Mouse (Mus musculus) stomach, embryonic 16.5 days (tissue): ENCODE results near the gene Wif1. TPM values are rescaled to one million over a fixed set of nuclear protein-coding genes. Genes with fewer than 3 reads are reported as not detected.

Experiments used
- ATAC-seq: fragments of 200-750 bp; cut with Nextera tagmentation; 2 replicates; pipeline ENCODE4 v1.8.0; 2017; ENCODE audit warnings: moderate number of reproducible peaks, moderate TSS enrichment; ENCODE audit not compliant: insufficient read depth, low FRiP score
- H3K27ac ChIP-seq: fragments of 300-500 bp; sonication (generic); 2 replicates; pipeline ENCODE4 v1.5.1; 2014; ENCODE audit warnings: low read length
- H3K27me3 ChIP-seq: fragments of 300-500 bp; sonication (generic); 2 replicates; pipeline ENCODE4 v1.6.1; 2014; ENCODE audit warnings: low read length, control low read depth, mixed read lengths; ENCODE audit not compliant: control insufficient read depth, insufficient read depth
- H3K36me3 ChIP-seq: fragments of 300-500 bp; sonication (generic); 2 replicates; pipeline ENCODE4 v1.6.1; 2014; ENCODE audit warnings: low read length; ENCODE audit not compliant: control insufficient read depth, insufficient read depth
- H3K4me1 ChIP-seq: fragments of 300-500 bp; sonication (generic); 2 replicates; pipeline ENCODE4 v1.6.1; 2014; ENCODE audit warnings: low read length, control low read depth, mixed read lengths; ENCODE audit not compliant: control insufficient read depth, insufficient read depth
- H3K4me2 ChIP-seq: fragments of 300-500 bp; sonication (generic); 2 replicates; pipeline ENCODE4 v1.6.1; 2014; ENCODE audit warnings: low read depth, low read length, mixed read lengths
- H3K4me3 ChIP-seq: fragments of 300-500 bp; sonication (generic); replicated peaks from 2 replicates; pipeline ENCODE4 v1.5.1; 2014; ENCODE audit warnings: mild to moderate bottlenecking, low read length
- H3K9ac ChIP-seq: fragments of 300-500 bp; sonication (generic); 2 replicates; pipeline ENCODE4 v1.6.1; 2014; ENCODE audit warnings: low read length
- H3K9me3 ChIP-seq: fragments of 300-500 bp; sonication (generic); replicated peaks from 2 replicates; pipeline ENCODE4 v1.6.1; 2016; ENCODE audit warnings: low read length, control low read depth; ENCODE audit not compliant: control insufficient read depth
- WGBS: fragments of 180-500 bp; shearing (Covaris S2); extraction: QIAGEN DNeasy Blood & Tissue Kit; methylation state at CpG from one replicate; pipeline ENCODE4 v1.1.7; 2014; 5-methylcytosine and 5-hydroxymethylcytosine counted together
- polyA plus RNA-seq: library from polyadenylated mRNA; unstranded; fragments of >200 nt; fragmentation: Nextera tagmentation; extraction: Ambion mirVana; gene quantifications from 2 replicates; pipeline ENCODE4 v1.2.1, GENCODE M21; 2015

Wif1 gene
- 1.6 and 2.4 TPM in 2 replicates for polyA plus RNA-seq

DNA sequence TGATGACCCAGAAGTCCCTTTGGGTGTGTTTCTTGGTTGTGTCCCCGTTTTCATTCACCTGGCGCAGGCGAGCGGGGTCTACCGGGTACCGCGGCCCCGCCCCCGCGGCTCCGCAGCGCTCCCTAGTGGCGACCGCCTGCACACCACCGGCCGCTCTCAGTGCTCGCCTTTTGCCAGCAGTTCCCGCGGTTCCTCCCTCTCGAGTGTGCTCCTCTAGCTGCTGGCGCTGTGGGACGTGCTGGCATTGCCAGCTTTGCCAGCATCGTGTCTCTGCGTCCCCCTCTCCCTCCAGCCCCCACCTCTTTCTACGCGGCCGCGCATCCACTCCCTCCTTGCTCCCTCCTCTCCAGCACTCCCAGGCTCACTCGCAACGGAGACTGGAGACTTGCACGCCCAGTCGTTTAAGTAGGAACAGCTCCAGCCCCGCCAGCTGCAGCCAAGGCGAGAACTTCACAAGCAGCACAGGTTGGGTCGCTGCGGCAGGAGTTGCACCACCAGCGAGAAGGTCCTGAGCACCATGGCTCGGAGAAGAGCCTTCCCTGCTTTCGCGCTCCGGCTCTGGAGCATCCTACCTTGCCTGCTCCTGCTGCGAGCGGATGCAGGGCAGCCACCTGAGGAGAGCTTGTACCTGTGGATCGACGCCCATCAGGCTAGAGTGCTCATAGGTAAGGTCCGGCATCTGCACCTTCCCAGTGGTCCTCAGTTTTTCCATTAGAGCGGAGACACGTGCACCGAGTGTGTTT is at the start of gene Wif1:
Gene Wif1 (plus strand): TSS at position 135 of the 743 bp plus-strand sequence.
- Histone ChIP-seq H3K9ac (peak within 1 kb of the TSS; percentile 65), H3K27me3 (peaks cover 19% of the 10 kb centered on the region), H3K9me3 (no peaks in the 10 kb centered on the region), H3K4me3 (peak within 1 kb of the TSS; percentile 60), H3K27ac (no peak within 1 kb of the TSS), H3K4me1 (peaks cover 8% of the 10 kb centered on the region), H3K36me3 (no peaks in the 10 kb centered on the region), H3K4me2 (peak within 1 kb of the TSS; percentile 98)
- peak; percentile 90 for ATAC-seq
- under 1% methylated on average over 49 of the region's 49 CpGs for whole genome bisulfite sequencing

DNA sequence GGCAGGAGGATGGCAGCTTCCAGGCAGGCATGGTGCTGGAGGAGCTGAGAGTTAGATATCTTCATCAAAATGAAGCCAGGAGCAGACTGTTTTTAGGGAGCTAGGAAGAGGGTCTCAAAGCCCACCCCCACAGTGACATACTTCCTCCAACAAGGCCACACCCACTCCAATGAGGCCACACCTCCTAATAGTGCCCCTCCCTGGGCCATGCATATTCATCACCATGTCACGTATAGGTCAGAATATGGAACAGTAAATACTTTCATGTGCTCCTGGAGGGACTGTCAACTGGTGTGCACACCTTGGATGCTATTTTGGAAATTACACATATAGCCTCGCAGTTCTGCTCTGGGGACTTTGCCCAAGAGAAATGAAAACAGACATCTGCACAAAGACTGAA is 31.6 kb upstream of the Wif1 start:
- Histone ChIP-seq H3K9me3 (no peaks in the 10 kb centered on the region), H3K4me3 (no peak overlapping the region), H3K4me2 (no peak overlapping the region), H3K27ac (no peak overlapping the region), H3K36me3 (no peaks in the 10 kb centered on the region), H3K9ac (no peak overlapping the region), H3K27me3 (no peaks in the 10 kb centered on the region), H3K4me1 (no peaks in the 10 kb centered on the region)
- no peak for ATAC-seq
- WGBS: 66% methylated on average over 2 of the region's 2 CpGs

DNA sequence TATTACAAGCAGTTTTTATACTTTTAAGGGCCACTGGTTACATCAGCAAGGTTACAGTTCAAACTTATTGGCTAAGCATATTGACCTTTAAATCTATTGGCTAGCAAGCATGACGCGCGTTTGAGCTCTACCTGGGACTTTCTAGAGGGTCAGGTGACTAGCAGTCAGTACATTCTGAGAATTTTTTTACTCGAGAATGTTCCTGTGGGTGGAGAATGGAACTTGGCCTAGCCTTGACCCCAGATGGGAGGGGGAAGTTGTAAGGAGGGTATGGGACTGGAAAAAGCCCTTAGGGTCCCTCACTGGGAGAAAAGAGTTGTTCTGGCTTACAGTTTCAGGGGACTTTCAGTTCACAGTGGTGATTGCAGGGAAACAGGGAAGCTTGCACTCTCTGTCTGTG is 22.3 kb upstream of the Wif1 start:
- no peak overlapping the region for H3K4me3 ChIP-seq
- H3K27me3 ChIP-seq: no peaks in the 10 kb centered on the region
- no peak for ATAC-seq
- H3K9me3 ChIP-seq: peaks cover 4% of the 10 kb centered on the region; the same call in 1 of the 2 replicates
- 78% methylated on average over 4 of the region's 4 CpGs for WGBS
- H3K27ac ChIP-seq: no peak overlapping the region
- no peaks in the 10 kb centered on the region for H3K36me3 ChIP-seq
- no peaks in the 10 kb centered on the region for H3K4me1 ChIP-seq
- no peak overlapping the region for H3K4me2 ChIP-seq
- H3K9ac ChIP-seq: no peak overlapping the region

DNA sequence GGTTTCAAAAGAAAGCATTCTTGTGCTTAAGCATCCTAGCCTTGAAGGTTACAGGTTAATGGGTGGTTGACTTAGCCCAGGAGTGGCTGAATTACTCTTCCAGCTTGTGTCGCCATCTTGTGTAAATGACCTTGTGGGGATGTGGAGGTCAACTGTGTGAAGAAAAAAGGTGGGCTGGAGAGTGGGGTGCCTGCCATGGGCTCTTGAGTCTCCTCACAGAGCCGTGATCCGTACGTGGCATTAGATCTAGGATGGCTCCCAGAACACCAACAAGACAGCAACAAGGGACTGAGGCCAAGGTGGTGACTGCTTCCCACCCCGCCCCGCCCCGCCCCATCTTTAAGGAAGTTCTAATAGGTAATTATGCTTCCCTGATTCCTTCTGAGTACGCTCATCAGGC is 17.5 kb upstream of the Wif1 start:
- Histone ChIP-seq H3K9me3 (peaks cover 4% of the 10 kb centered on the region; the same call in 1 of the 2 replicates), H3K4me3 (no peak overlapping the region), H3K36me3 (no peaks in the 10 kb centered on the region), H3K27ac (no peak overlapping the region), H3K4me2 (no peak overlapping the region), H3K27me3 (no peaks in the 10 kb centered on the region), H3K4me1 (no peaks in the 10 kb centered on the region; the same call in 1 of the 2 replicates), H3K9ac (no peak overlapping the region)
- WGBS: 68% methylated on average over 8 of the region's 8 CpGs
- ATAC-seq: no peak

DNA sequence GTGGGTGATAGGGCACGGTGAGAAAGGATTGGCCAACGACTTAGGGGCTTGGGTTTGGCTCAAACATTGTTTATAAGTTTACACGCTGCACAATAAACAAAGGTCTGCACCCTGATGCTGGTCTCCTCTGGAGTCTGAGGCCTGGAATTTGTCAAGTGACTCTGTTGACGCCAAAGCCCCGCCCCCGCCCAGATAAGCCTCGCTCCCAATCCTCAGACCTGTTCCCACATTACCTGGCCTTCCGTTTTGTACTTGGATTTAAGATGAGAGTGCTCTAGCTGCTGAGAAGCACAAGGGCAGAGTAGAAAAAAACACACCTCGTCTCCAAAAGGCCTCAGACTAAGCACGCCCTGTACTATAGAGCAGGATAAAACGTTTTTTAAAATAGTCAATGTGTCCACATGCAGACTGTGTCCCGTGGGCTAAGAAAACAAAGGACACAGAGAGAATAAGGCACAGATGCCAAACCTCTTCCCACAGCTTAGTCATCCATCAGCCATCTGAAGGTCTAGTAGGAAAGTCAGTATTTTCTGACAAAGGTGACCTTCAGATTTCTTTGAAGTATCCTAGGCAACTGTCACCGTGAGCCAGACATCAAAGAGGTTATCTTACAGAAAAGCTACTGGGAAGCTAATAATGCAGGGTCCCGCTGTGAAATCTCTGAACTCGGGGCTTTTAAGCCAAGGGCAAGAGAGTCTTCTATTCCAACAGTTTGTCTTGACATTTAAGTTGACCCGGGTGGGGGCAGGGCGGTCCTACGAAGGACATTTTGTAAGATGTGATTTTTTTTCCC is 16.9 kb upstream of the Wif1 start:
- Histone ChIP-seq H3K9ac (no peak overlapping the region), H3K4me2 (no peak overlapping the region), H3K9me3 (peaks cover 4% of the 10 kb centered on the region; the same call in 1 of the 2 replicates), H3K4me1 (no peaks in the 10 kb centered on the region; the same call in 1 of the 2 replicates), H3K27ac (no peak overlapping the region), H3K27me3 (no peaks in the 10 kb centered on the region), H3K36me3 (no peaks in the 10 kb centered on the region), H3K4me3 (no peak overlapping the region)
- WGBS: 16% methylated on average over 18 of the region's 18 CpGs
- no peak for ATAC-seq

DNA sequence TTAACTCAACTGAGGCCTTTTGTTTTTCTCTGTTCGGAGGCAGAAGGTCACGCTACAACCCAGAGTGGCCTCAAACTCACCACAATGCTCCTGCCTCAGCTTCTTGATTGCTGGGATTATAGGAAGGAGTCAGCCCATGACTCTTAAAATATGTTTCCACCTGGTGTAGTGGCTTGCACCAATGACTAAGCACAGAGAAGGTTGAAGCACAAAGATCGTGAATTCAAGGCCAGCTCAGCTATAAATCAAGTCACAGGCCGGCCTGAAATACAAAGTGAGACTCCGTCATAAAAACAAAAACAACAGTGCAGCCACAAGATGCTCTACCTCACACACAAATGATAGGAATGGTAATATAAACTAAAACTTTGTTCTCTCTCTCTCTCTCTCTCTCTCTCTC is 10.8 kb upstream of the Wif1 start:
- Histone ChIP-seq H3K9ac (no peak overlapping the region), H3K4me2 (no peak overlapping the region), H3K4me1 (no peaks in the 10 kb centered on the region), H3K9me3 (no peaks in the 10 kb centered on the region), H3K36me3 (no peaks in the 10 kb centered on the region), H3K27ac (no peak overlapping the region), H3K4me3 (no peak overlapping the region), H3K27me3 (no peaks in the 10 kb centered on the region)
- 65% methylated on average over 5 of the region's 5 CpGs for WGBS
- no peak for ATAC-seq

DNA sequence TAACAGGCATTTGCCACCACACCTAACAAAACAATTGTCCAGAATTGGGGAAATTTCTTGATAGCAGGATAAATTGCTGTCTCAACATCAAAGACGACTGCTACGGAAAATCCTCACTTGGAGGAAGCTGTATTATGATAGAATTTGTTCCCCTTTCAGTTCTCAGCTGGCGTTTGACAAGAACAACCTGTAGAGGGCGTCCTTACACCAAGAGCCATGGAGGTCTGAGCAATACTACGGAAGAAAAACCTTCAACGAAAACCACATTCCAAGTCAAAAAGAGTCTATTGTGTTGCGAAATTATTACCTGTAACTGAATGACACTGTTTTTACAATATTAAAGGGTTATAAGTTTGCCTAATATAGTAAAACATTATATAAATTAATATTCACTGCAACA is 2.0 kb upstream of the Wif1 start:
- H3K4me1 ChIP-seq: peaks cover 8% of the 10 kb centered on the region
- no peak for ATAC-seq
- H3K4me3 ChIP-seq: no peak overlapping the region
- no peak overlapping the region for H3K27ac ChIP-seq
- peaks cover 19% of the 10 kb centered on the region for H3K27me3 ChIP-seq
- H3K9me3 ChIP-seq: no peaks in the 10 kb centered on the region
- no peak overlapping the region for H3K9ac ChIP-seq
- H3K36me3 ChIP-seq: no peaks in the 10 kb centered on the region
- H3K4me2 ChIP-seq: no peak overlapping the region
- 18% methylated on average over 7 of the region's 7 CpGs for WGBS

DNA sequence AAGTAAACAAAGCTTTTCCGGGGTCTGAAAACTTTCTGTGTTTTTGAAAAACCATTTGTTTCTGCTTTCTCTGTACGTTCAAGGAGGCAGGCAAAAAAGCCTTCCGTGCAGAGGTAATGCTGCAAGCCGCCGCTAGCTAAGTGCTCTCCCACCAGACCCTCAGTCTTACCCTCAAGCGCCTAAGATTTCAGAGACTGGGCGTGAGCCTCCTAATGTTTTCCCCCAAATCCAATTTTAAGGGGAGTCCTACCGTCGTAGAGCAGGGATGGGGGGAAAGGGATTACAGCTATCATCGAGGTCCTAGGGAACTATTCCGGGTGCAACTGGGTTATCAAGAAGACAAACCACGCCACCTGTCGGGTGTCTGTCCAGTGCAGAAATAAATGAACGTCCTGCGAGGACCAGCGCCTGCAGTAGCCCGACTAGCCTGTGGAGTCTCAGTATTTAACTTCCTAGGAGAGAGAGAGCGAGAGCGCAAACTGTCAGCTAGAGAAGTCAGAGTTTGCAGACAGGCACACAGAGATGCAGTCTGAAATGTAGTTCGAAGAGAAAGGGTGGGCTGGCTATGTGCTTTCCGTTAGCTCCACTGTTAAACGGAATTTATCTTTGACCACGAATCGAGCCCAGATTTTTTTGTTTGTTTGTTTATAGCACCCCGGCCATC is 500 bp upstream of the Wif1 start:
- no peaks in the 10 kb centered on the region for H3K36me3 ChIP-seq
- peak overlapping the region; percentile 98 for H3K4me2 ChIP-seq
- H3K27ac ChIP-seq: no peak overlapping the region
- peak; percentile 82 for ATAC-seq
- peaks cover 8% of the 10 kb centered on the region for H3K4me1 ChIP-seq
- peaks cover 19% of the 10 kb centered on the region for H3K27me3 ChIP-seq
- H3K9me3 ChIP-seq: no peaks in the 10 kb centered on the region
- peak overlapping the region; percentile 59 for H3K9ac ChIP-seq
- WGBS: under 1% methylated on average over 25 of the region's 25 CpGs
- H3K4me3 ChIP-seq: peak overlapping the region; percentile 60

DNA sequence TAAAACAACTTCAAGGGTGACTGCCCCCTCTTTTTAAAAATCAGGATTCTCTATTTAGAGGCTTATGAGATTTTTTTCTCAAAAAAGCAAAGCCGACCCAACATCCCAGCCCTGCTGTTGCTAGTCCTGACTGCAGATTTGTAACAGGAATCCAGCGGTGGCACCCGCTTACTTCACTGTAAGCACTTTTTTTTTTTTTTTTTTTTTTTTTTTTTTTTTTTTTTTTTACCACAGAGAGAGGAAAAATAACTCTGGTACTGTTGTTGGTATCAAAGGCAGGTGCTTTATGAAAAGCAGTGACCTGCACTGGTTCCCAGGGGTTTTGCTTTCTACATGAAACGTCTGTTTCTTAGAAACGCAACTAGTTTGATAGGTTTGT is 798 bp downstream of the Wif1 start:
- no peak for ATAC-seq
- WGBS: 9% methylated on average over 5 of the region's 5 CpGs
- H3K9ac ChIP-seq: no peak overlapping the region; the same call in 1 of the 2 replicates
- H3K27me3 ChIP-seq: peaks cover 19% of the 10 kb centered on the region
- H3K9me3 ChIP-seq: no peaks in the 10 kb centered on the region
- peak overlapping the region; percentile 60 for H3K4me3 ChIP-seq
- H3K4me1 ChIP-seq: peaks cover 8% of the 10 kb centered on the region
- H3K4me2 ChIP-seq: peak overlapping the region; percentile 98
- no peaks in the 10 kb centered on the region for H3K36me3 ChIP-seq
- H3K27ac ChIP-seq: no peak overlapping the region
